In the genomic region with DNA sequence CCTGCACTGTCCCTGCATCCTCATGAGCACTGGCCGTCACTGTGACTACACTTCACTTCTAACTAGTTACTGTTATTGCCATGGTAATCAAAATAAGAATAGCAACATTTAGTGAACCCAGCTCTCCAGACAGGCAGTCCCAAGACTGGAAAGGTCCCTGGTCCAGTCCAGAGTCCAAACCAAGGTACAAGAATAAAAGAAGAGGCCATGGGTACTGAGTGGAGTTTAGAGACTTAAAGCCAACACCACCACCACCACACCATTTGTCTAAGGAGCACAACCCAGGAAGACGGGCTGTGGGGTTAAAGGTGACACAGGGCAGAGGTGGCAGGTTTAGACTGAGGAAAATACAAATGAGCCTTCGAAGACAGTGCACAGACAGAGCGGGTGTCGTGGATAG, we compare ENCODE assay signal across 21 mouse cellular contexts.
"Had no signal": no experiment of that assay in that cellular context is flagged by ENCODE, and none has a peak within 500 bp of the region (broad histone marks: within the 10 kb centered on the region; RNA-seq: fewer than 3 reads in every experiment).

No protein-coding gene starts in this region.

- H3K4me3 ChIP-seq: intestine, embryonic 15.5 days; limb, embryonic 13.5 days; liver, embryonic 12.5 days; liver, embryonic 15.5 days; lung, embryonic 15.5 days; megakaryocyte, embryonic 14.5 days; midbrain, embryonic 10.5 days; midbrain, embryonic 13.5 days; myocyte; neural tube, embryonic 13.5 days; stomach, embryonic 15.5 days had no signal

- ATAC-seq: intestine, embryonic 15.5 days; liver, embryonic 12.5 days; midbrain, embryonic 13.5 days; midbrain, embryonic 16.5 days had no signal

- H3K4me2 ChIP-seq: intestine, embryonic 15.5 days; limb, embryonic 13.5 days; liver, embryonic 12.5 days; liver, embryonic 15.5 days; lung, embryonic 15.5 days; midbrain, embryonic 13.5 days; neural tube, embryonic 13.5 days; stomach, embryonic 15.5 days had no signal

- H3K27ac ChIP-seq: intestine, embryonic 15.5 days; limb, embryonic 13.5 days; liver, embryonic 12.5 days; liver, embryonic 15.5 days; lung, embryonic 15.5 days; midbrain, embryonic 10.5 days; midbrain, embryonic 13.5 days; neural tube, embryonic 13.5 days; stomach, embryonic 15.5 days had no signal

- H3K36me3 ChIP-seq: liver, embryonic 15.5 days had no signal

- H3K9me3 ChIP-seq: intestine, embryonic 15.5 days; limb, embryonic 13.5 days; liver, embryonic 12.5 days; liver, embryonic 15.5 days; lung, embryonic 15.5 days; megakaryocyte, embryonic 14.5 days; midbrain, embryonic 10.5 days; midbrain, embryonic 13.5 days; neural tube, embryonic 13.5 days; stomach, embryonic 15.5 days had no signal

- H3K9ac ChIP-seq: intestine, embryonic 15.5 days; limb, embryonic 13.5 days; liver, embryonic 12.5 days; liver, embryonic 15.5 days; lung, embryonic 15.5 days; midbrain, embryonic 13.5 days; neural tube, embryonic 13.5 days; stomach, embryonic 15.5 days had no signal

- H3K27me3 ChIP-seq: intestine, embryonic 15.5 days; limb, embryonic 13.5 days; liver, embryonic 12.5 days; liver, embryonic 15.5 days; lung, embryonic 15.5 days; midbrain, embryonic 13.5 days; neural tube, embryonic 13.5 days; stomach, embryonic 15.5 days had no signal

- H3K4me1 ChIP-seq: intestine, embryonic 15.5 days; limb, embryonic 13.5 days; liver, embryonic 15.5 days; lung, embryonic 15.5 days; midbrain, embryonic 10.5 days; midbrain, embryonic 13.5 days; neural tube, embryonic 13.5 days; stomach, embryonic 15.5 days had no signal

- DNase-seq: left cerebral cortex, postnatal 4 days; liver; lung, adult 18-20 months; lung, postnatal 10 days; lung, postnatal 36 days; retina, postnatal 1 day; right cerebral cortex, postnatal 25 days; spleen, adult 18-20 months; thymus, postnatal 25 days had no signal
